Mouse (Mus musculus): ENCODE data around the gene Cyfip2.
A peak's percentile ranks its signal among the peaks of the same experiment; 100 is the strongest.
"Not testable (repeated sequence)": the region's sequence is repeated elsewhere in the genome, so short reads cannot be mapped to it uniquely, and the experiment has no call there.

The Cyfip2 gene

GRCm38 (mm10) chr11:46188283-46188682 is 124.4 kb downstream of the Cyfip2 start:
- DNase-seq (ENCODE audit: low spot score in 2 of 2): no peak

DNA sequence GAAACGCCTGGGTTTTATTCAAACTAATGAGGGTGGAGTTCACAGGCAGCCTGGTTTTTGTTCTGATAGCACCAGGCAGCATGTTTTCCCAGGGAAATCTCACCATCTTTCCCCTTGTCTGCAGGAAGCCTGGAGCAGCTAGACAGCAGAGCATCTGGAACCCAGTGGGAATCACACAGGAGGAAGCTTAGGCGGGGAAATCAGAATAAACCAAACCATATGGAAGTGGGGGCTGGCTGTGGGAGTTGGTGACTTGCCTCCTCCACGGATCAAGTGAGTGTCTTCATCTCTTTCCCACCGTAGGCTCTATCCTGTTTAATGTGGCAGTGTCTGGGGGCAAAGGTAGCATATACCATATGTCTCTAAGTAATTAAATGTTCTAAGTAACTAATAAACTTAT is 127.2 kb downstream of the Cyfip2 start:
- DNase-seq (ENCODE audit: low spot score in 2 of 2): peak in 1 of 2 experiments; percentile 56

GRCm38 (mm10) chr11:46184946-46185345 is 127.7 kb downstream of the Cyfip2 start:
- no peak for DNase-seq (ENCODE audit: low spot score in 2 of 2)

DNA sequence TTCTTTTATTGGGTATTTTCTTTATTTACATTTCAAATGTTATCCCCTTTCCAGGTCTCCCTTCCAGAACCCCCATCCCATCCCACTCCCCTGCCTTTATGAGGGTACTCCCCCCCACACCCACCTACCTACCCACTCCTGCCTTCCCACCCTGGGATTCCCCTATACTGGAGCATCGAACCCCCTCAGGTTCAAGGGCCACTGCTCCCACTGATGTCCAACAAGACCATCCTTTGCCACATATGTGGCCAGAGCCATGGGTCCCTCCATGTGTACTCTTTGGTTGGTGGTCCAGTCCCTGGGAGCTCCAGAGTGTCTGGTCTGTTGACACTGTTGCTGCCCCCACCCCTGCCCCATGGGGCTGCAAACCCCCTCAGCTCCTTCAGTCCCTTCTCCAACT is 130.6 kb downstream of the Cyfip2 start:
- not testable (repeated sequence) for DNase-seq (ENCODE audit: low spot score in 2 of 2)

- no peak for DNase-seq (ENCODE audit: low spot score in 2 of 2)
Measured at GRCm38 (mm10) chr11:46177246-46178043, 135.2 kb downstream of the Cyfip2 start.

- no peak for DNase-seq (ENCODE audit: low spot score in 2 of 2)
Measured at GRCm38 (mm10) chr11:46176155-46176554, 136.5 kb downstream of the Cyfip2 start.

GRCm38 (mm10) chr11:46172128-46172527 is 140.5 kb downstream of the Cyfip2 start:
- DNase-seq (ENCODE audit: low spot score in 2 of 2): no peak

- peak; percentile 42 to 56 for DNase-seq (ENCODE audit: low spot score in 2 of 2)
Measured at GRCm38 (mm10) chr11:46169908-46170307, 142.8 kb downstream of the Cyfip2 start.

DNA sequence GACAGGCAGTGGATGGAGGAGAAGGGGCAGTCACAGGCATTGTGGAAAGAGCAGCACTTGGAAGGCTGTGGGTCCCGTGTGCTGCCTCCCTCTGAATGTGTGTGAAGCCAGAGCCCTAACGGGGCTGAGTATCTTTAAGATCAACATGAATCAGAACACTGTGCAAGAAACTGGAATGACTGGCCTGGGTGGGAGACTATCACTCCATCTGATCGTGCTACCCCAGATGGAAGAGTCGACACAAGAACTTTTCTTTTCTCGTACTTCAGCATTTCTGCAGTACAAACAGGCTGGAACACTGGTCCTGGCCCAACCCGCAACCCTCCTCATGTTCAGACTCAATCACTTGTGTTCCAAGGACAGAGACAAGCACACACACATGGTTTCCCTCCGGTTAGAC is 144.2 kb downstream of the Cyfip2 start:
- DNase-seq (ENCODE audit: low spot score in 2 of 2): no peak

DNA sequence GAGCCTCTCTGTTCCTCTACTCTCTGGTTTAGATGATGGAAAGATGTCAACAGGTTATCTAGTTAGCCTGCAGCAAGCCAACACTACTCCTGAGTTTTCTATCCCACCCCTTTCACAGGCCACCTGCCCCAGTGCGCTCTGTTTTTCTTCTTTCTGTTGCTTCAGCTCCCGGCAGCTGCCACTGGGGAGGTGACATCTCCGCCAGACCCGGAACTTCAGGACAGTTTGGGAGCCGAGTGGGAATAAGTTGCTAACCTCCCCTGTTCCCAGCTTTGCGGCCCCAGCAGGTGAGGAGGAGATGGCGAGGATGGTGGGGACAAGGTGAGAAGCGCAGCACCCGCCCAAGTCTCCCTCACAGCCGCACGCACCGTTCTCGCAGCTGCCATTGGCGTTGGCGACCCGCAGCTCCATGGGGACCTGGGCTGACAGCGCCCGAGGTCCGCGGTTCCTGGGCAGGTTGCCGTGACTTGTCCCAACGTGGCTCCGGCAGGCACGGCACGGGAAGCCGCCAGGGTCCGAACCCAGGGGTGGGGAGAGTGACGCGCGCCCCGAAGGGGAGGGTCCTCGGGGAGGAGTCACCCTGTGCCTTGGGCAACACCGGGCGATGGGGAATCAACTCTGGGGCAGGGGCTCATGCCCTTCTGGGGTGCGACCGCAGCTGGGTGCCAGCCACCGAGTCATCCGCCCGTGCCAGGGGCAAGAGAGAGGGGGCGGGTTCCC is 146.6 kb downstream of the Cyfip2 start, which contains the start of gene Nipal4:
Gene Nipal4 (minus strand): TSS at position 643 of the 720 bp plus-strand sequence.
- peak in 1 of 2 experiments; percentile 9 for DNase-seq (ENCODE audit: low spot score in 2 of 2)

DNA sequence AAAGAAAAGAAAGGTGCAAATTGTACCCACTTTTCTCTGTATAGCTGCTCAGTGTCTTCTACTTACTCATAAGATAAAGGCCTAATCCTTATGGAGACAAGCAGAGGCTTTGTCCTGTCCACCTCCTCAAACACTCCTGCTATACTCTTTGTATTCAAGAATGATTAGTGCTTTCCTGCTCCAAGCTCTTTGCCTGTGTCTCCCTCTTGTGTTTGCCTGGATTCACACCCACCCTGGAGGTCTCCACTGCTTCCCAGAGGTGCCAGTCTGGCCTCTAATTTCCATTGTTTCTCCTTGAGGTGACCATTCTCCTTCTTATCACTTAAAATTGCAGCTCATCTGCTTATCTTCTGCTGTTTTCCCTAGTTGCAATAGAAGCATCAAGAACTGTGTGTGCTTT is 155.2 kb downstream of the Cyfip2 start:
- no peak for DNase-seq (ENCODE audit: low spot score in 2 of 2)

DNA sequence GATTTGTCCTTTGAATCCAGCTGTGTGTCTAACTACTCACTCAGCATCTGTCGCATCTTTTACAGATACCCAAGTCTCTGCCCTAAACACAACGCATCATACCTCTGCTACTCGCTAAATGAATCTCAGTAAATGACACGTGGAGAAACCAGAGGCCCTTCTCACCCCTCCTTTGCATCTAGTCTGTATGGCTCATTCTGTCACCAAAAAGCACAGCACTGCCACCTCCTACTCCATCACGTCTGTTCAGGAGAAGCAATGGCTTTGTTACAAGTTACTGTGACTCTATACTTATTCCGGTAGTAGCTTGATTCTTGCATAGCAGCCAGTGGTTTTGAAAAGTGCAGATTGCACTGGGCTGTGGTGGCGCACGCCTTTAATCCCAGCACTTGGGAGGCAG is 155.7 kb downstream of the Cyfip2 start:
- peak in 1 of 2 experiments; percentile 39 for DNase-seq (ENCODE audit: low spot score in 2 of 2)

GRCm38 (mm10) chr11:46146619-46147018 is 166.0 kb downstream of the Cyfip2 start:
- DNase-seq (ENCODE audit: low spot score in 2 of 2): no peak

DNA sequence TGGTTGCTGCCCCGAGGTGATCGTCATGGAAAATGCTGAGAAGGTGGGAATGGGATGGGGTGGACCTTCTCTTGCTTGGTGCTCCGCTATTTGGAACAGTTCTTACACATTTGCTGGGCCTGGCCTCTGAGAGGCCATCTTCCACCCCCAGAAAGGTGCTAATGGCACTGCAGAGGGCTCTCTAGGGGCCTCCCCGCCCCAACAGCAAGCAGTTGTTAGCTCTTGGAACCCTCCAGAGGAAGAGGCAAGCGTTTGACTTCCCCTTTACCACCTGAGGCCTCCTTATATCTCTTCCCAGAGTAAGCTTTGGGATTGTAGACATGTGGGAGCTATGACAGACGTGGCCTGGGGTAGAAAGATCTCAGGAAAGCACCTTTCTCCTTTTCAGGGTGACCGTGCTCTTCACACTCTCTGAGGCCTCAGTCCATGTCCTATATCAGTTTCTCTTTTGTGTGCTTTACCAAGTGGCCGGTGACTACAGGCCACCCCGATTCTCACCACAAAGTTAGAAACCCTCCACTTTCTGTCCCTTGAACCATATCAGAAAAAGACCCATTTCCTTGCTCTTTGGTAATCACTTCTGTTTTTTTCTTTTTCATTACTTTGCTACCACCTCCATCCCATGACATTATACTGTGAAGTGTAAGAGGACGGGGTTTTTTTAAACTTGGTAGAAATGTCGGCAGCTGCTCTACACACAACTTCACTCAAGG is 167.3 kb downstream of the Cyfip2 start:
- DNase-seq (ENCODE audit: low spot score in 2 of 2): no peak

Measured in left cerebral cortex, adult 9 months (tissue).